In genomic region chr1:141140157-141140556, GRCm38 (mm10) we compare ENCODE assay signal across 4 mouse cellular contexts.
DNase-seq lines count a peak whose midpoint lies in the region; TF ChIP-seq lines count a peak whose summit lies in the region.
"Not testable (repeated sequence)": the region's sequence is repeated elsewhere in the genome, so short reads cannot be mapped to it uniquely, and the experiment has no call there.

No protein-coding gene starts in this region.

- H3K27ac ChIP-seq in ES-Bruce4 (ENCODE audit: insufficient read depth, low read length), result not testable (repeated sequence)
- H3K27ac ChIP-seq in MEL (ENCODE audit: control insufficient read depth, low read depth, low read length), result peak overlapping the region; percentile 77

- not testable (repeated sequence) for TF ChIP-seq RAD21 in MEL (IDR thresholded peaks at IDR 0.05; ENCODE audit: low read depth, low read length)

- not testable (repeated sequence) for H3K9me3 ChIP-seq in ES-Bruce4 (replicated peaks; ENCODE audit: control insufficient read depth, insufficient read depth, low read length, poor library complexity, severe bottlenecking); MEL (replicated peaks; ENCODE audit: insufficient read depth, low read length)

- not testable (repeated sequence) for H3K79me2 ChIP-seq in MEL (ENCODE audit: control insufficient read depth, insufficient read depth, low read length, poor library complexity)

- not testable (repeated sequence) for H3K4me1 ChIP-seq in ES-Bruce4 (ENCODE audit: control insufficient read depth, insufficient read depth, low read length); MEL (ENCODE audit: control insufficient read depth in 1 of 2, insufficient read depth in 2 of 2, low read length in 2 of 2)

- peak; percentile 66 for DNase-seq in MEL (ENCODE audit: low read depth, low spot score)
- DNase-seq in MN1 (ENCODE audit: low spot score), result peak; percentile 78
- peak; percentile 7 for DNase-seq in ZHBTc4 (ENCODE audit: low read depth, low spot score)

- not testable (repeated sequence) for H3K36me3 ChIP-seq in ES-Bruce4 (ENCODE audit: control insufficient read depth, insufficient read depth, low read length, poor library complexity, severe bottlenecking); MEL (ENCODE audit: control insufficient read depth in 1 of 2, insufficient read depth in 2 of 2, low read length in 2 of 2)

- not testable (repeated sequence) for H3K27me3 ChIP-seq in ES-Bruce4 (ENCODE audit: control insufficient read depth, insufficient read depth, low read length, poor library complexity, severe bottlenecking); MEL (ENCODE audit: control insufficient read depth in 1 of 2, insufficient read depth in 2 of 2, low read length in 2 of 2)

- TF ChIP-seq EP300 in ES-Bruce4 (IDR thresholded peaks at IDR 0.05; ENCODE audit: insufficient read depth, low read depth, low read length); MEL (IDR thresholded peaks at IDR 0.05; ENCODE audit: low read depth in 1 of 2, low read length in 2 of 2): not testable (repeated sequence)

- TF ChIP-seq CTCF in ES-Bruce4 (IDR thresholded peaks at IDR 0.05; ENCODE audit: low read depth, low read length); MEL (IDR thresholded peaks at IDR 0.05 in 2 of 3, conservative IDR thresholded peaks at IDR 0.05 in 1 of 3; ENCODE audit: control insufficient read depth in 1 of 3, insufficient read depth in 1 of 3, low read depth in 2 of 3, low read length in 3 of 3, poor library complexity in 1 of 3, severe bottlenecking in 1 of 3): not testable (repeated sequence)

- not testable (repeated sequence) for TF ChIP-seq POLR2A in ES-Bruce4 (IDR thresholded peaks at IDR 0.05; ENCODE audit: insufficient read depth, low read length)
- TF ChIP-seq POLR2A in MEL (IDR thresholded peaks at IDR 0.05; ENCODE audit: control insufficient read depth in 1 of 2, insufficient read depth in 1 of 2, low read depth in 1 of 2, low read length in 2 of 2, poor library complexity in 1 of 2), result peak in 1 of 2 experiments; percentile 43; a peak in 1 of 4 replicates

- peak overlapping the region; percentile 37; the same call in 1 of the 2 replicates for H3K4me3 ChIP-seq in ES-Bruce4 (ENCODE audit: low read depth, low read length)
- H3K4me3 ChIP-seq in MEL (ENCODE audit: control insufficient read depth in 1 of 2, insufficient read depth in 1 of 2, low read depth in 2 of 2, low read length in 2 of 2), result peak overlapping the region; percentile 42 to 76

- H3K9ac ChIP-seq in ES-Bruce4 (ENCODE audit: low read depth, poor library complexity, severe bottlenecking), result not testable (repeated sequence)
- peak overlapping the region; percentile 49 for H3K9ac ChIP-seq in MEL (ENCODE audit: control insufficient read depth, low read depth, low read length, poor library complexity, severe bottlenecking)

TF ChIP-seq in MEL, 35 proteins besides CTCF, POLR2A, EP300 and RAD21:
- TF ChIP-seq TBP (IDR thresholded peaks at IDR 0.05; ENCODE audit: low read depth, low read length), result peak; percentile 64; the same call in 1 of the 2 replicates
- peak; percentile 19; the same call in 1 of the 2 replicates for TF ChIP-seq MXI1 (IDR thresholded peaks at IDR 0.05; ENCODE audit: low read depth, low read length)

Comparison
In these comparisons a context has a peak if more than half of its experiments do, and no peak if none do; other contexts are left out.
1. DNase-seq: peak in every context shown above with its lines; median percentile 78 in MN1; 66 in MEL; 7 in ZHBTc4.